Mouse (Mus musculus) liver, embryonic 16.5 days (tissue): ENCODE measurements around the gene Ciz1. TPM values are rescaled to one million over a fixed set of nuclear protein-coding genes. Genes with fewer than 3 reads are reported as not detected.
"Not testable (repeated sequence)": the region's sequence is repeated elsewhere in the genome, so short reads cannot be mapped to it uniquely, and the experiment has no call there.

Experiments
- ATAC-seq: fragments of 200-750 bp; cut with Nextera tagmentation; 2 replicates; pipeline ENCODE4 v1.8.0; 2017; ENCODE audit warnings: low read depth, mild to moderate bottlenecking, moderate number of reproducible peaks, moderate library complexity
- H3K27ac ChIP-seq: fragments of 300-500 bp; sonication (generic); 2 replicates; pipeline ENCODE4 v1.5.1; 2014; ENCODE audit warnings: mild to moderate bottlenecking, low read length
- H3K27me3 ChIP-seq: fragments of 300-500 bp; sonication (generic); 2 replicates; pipeline ENCODE4 v1.6.1; 2014; ENCODE audit warnings: low read depth, low read length, mixed read lengths; ENCODE audit not compliant: control insufficient read depth, insufficient read depth
- H3K36me3 ChIP-seq: fragments of 300-500 bp; sonication (generic); 2 replicates; pipeline ENCODE4 v1.6.1; 2014; ENCODE audit warnings: mild to moderate bottlenecking; ENCODE audit not compliant: control insufficient read depth, insufficient read depth
- H3K4me1 ChIP-seq: fragments of 300-500 bp; sonication (generic); 2 replicates; pipeline ENCODE4 v1.6.1; 2014; ENCODE audit warnings: low read depth, low read length, mixed read lengths; ENCODE audit not compliant: control insufficient read depth
- H3K4me2 ChIP-seq: fragments of 300-500 bp; sonication (generic); 2 replicates; pipeline ENCODE4 v1.6.1; 2014; ENCODE audit warnings: low read depth, low read length, mixed read lengths
- H3K4me3 ChIP-seq: fragments of 300-500 bp; sonication (generic); 2 replicates; pipeline ENCODE4 v1.5.1; 2014; ENCODE audit warnings: low read depth, mild to moderate bottlenecking, low read length
- H3K9ac ChIP-seq: fragments of 300-500 bp; sonication (generic); 2 replicates; pipeline ENCODE4 v1.6.1; 2014; ENCODE audit warnings: low read depth, low read length
- H3K9me3 ChIP-seq: fragments of 300-500 bp; sonication (generic); replicated peaks from 2 replicates; pipeline ENCODE4 v1.6.1; 2016; ENCODE audit warnings: low read length; ENCODE audit not compliant: control insufficient read depth
- WGBS: fragments of 180-500 bp; shearing (Covaris S2); extraction: QIAGEN DNeasy Blood & Tissue Kit; methylation state at CpG from one replicate; pipeline ENCODE4 v1.1.7; 2014; ENCODE audit not compliant: insufficient replicate concordance; 5-methylcytosine and 5-hydroxymethylcytosine counted together
- polyA plus RNA-seq: library from polyadenylated mRNA; unstranded; fragments of >200 nt; fragmentation: Nextera tagmentation; extraction: Ambion mirVana; gene quantifications from 2 replicates; pipeline ENCODE4 v1.2.1, GENCODE M21; 2015

The Ciz1 gene
- polyA plus RNA-seq, 1 experiment from 2014 or later = 18.8 TPM

DNA sequence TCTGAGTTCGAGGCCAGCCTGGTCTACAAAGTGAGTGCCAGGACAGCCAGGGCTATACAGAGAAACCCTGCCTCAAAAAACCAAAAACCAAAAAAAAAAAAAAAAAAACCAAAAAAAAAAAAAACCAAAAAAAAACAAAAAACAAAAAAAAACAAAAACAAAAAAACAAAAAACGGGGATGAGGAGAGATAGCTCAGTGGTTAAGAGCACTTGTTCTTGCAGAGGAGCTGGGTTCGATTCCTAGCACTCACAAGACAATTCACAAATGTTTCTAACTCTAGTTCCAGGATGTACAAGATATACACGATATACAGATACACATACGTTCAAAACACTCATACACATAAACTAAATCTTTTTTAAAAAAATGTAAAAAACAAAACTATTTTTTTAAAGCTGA is 10.1 kb downstream of the Ciz1 start:
- H3K4me3 ChIP-seq = peak overlapping the region; percentile 83
- peak overlapping the region; percentile 97 for H3K4me2 ChIP-seq
- peak overlapping the region; percentile 87 for H3K9ac ChIP-seq
- H3K4me1 ChIP-seq = peaks cover 21% of the 10 kb centered on the region
- 20% methylated on average over 5 of the region's 5 CpGs for WGBS
- peak overlapping the region; percentile 88 for H3K27ac ChIP-seq
- not testable (repeated sequence) for ATAC-seq, H3K36me3 ChIP-seq, H3K27me3 ChIP-seq, H3K9me3 ChIP-seq

DNA sequence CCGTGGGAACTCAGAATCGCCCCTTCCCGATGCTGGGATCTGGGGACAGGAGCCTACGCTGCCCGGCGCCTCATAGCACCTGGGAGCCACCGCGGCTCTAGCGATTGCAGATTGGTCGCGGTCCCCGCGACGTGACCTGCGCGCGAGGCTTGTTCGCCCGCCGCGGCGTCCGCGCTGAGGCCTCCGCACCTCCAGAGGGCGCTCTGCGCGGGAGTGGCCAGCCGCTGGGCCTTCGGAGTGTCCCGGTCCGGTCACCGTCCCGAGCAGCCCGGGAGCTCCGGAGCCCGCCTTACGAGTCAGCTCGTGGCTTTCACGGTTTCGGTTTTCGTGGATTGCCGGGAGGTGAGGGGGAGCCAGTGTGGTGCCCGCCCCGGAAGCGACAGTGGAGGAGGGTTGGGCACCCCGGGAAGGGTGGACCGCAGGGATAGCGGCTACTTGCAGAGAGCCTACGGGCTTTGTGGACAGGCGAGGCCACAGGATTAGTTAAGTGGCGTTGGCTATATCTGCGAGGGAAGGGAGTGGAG is 10.8 kb downstream of the Ciz1 start:
- Histone ChIP-seq H3K36me3 (no peaks in the 10 kb centered on the region), H3K27me3 (no peaks in the 10 kb centered on the region), H3K9me3 (no peaks in the 10 kb centered on the region), H3K9ac (peak overlapping the region; percentile 87), H3K27ac (peak overlapping the region; percentile 88), H3K4me3 (peak overlapping the region; percentile 83), H3K4me1 (peaks cover 21% of the 10 kb centered on the region), H3K4me2 (peak overlapping the region; percentile 97)
- ATAC-seq = peak; percentile 81
- WGBS = under 1% methylated on average over 53 of the region's 53 CpGs

DNA sequence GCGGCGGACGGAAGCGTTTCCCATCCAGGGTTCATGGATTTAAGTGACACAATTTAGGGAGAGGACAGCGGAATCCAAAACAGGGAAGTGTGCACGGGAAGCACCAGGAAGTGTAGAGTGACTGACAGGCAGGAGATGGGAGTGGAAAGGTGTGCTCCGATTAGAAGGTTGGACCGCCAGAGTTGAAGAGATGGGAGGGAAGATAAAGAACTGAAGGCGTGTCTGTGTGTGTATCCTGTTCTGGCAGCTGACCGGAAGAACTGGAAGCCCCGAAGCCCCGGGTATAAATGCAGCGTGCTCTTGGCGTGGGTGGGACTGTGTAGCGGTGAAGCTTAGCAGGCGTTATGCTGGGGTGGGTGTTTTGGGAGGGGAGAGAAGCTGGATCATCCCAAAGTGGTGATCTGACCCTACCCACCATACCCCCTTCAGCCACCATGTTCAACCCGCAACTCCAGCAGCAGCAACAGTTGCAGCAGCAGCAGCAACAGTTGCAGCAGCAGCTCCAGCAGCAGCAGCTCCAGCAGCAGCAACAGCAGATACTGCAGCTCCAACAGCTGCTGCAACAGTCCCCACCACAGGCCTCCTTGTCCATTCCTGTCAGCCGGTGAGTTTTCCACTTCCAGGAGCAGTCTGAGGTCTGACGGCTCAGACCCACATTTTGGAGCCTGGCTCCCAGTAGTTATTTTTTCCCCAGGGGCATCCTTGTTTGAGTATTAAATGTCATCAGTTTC is 11.4 kb downstream of the Ciz1 start:
- 11% methylated on average over 19 of the region's 19 CpGs for WGBS
- Histone ChIP-seq H3K9me3 (no peaks in the 10 kb centered on the region), H3K27me3 (no peaks in the 10 kb centered on the region), H3K4me2 (peak overlapping the region; percentile 97), H3K9ac (peak overlapping the region; percentile 87), H3K4me1 (peaks cover 21% of the 10 kb centered on the region), H3K4me3 (peak overlapping the region; percentile 83), H3K27ac (peak overlapping the region; percentile 88), H3K36me3 (no peaks in the 10 kb centered on the region)
- peak; percentile 40 for ATAC-seq

DNA sequence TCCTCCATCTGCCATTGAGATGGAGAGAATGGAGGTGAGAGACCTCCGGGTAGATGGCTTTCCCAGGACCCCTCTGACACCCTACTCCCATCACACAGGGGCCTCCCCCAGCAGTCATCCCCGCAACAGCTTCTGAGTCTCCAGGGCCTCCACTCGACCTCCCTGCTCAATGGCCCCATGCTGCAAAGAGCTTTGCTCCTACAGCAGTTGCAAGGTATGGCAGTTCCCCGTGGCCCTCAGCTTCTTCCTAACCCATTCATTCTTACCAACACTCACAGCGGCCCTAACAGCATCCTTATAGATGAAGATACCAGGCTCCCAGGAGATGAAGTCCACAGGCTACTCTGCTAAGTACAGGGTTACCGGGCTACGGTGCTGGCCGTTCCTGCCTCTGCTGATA is 12.0 kb downstream of the Ciz1 start:
- peak overlapping the region; percentile 83 for H3K4me3 ChIP-seq
- H3K9ac ChIP-seq = peak overlapping the region; percentile 87
- 49% methylated on average over 8 of the region's 8 CpGs for WGBS

DNA sequence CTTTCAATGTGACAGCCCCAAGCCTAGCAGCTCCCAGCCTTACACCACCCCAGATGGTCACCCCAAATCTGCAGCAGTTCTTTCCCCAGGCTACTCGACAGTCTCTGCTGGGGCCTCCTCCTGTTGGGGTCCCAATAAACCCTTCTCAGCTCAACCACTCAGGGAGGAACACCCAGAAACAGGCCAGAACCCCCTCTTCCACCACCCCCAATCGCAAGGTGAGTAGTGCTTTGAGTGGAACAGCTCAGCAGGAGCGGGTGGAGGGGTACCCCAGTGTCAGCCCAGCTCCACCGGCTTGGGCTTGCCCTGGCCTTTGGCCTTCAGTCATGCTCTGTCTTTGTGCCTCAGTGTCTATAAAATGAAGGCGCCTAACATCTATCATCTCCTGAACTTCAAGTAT is 15.2 kb downstream of the Ciz1 start:
- peaks cover 13% of the 10 kb centered on the region for H3K36me3 ChIP-seq
- H3K4me3 ChIP-seq = no peak overlapping the region
- no peak overlapping the region for H3K27ac ChIP-seq
- peaks cover 12% of the 10 kb centered on the region for H3K4me1 ChIP-seq
- H3K9ac ChIP-seq = no peak overlapping the region
- no peak overlapping the region for H3K4me2 ChIP-seq
- H3K9me3 ChIP-seq = no peaks in the 10 kb centered on the region
- ATAC-seq = no peak
- H3K27me3 ChIP-seq = no peaks in the 10 kb centered on the region
- 78% methylated on average over 5 of the region's 5 CpGs for WGBS

More for the DNA sequence above, 12.0 kb downstream of the Ciz1 start:
- no peaks in the 10 kb centered on the region for H3K9me3 ChIP-seq
- no peaks in the 10 kb centered on the region for H3K27me3 ChIP-seq
- H3K4me1 ChIP-seq = peaks cover 21% of the 10 kb centered on the region
- peak overlapping the region; percentile 88 for H3K27ac ChIP-seq
- no peak for ATAC-seq
- H3K36me3 ChIP-seq = no peaks in the 10 kb centered on the region
- H3K4me2 ChIP-seq = peak overlapping the region; percentile 97

DNA sequence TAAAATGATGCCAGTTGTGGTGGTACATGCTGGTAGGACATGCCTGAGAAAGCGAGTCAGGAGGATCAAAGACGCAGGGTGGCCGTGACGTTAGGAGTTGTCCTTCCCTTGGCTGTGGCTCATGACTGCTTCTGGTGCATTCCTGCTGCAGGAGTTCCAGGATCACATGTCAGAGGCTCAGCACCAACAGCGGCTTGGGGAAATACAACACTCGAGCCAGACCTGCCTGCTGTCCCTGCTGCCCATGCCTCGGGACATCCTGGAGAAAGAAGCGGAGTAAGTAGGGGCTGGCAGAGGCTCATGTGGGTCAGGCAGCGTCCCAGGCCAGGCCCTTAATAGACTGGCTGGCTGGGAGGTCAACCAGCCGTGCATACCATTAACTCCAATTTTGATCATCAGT is 22.1 kb downstream of the Ciz1 start:
- no peak overlapping the region for H3K9ac ChIP-seq
- no peak overlapping the region for H3K27ac ChIP-seq
- H3K9me3 ChIP-seq = no peaks in the 10 kb centered on the region
- no peak for ATAC-seq
- no peaks in the 10 kb centered on the region for H3K27me3 ChIP-seq
- H3K4me1 ChIP-seq = no peaks in the 10 kb centered on the region
- no peak overlapping the region for H3K4me3 ChIP-seq
- peaks cover 43% of the 10 kb centered on the region for H3K36me3 ChIP-seq
- WGBS = 77% methylated on average over 10 of the region's 10 CpGs
- H3K4me2 ChIP-seq = no peak overlapping the region

DNA sequence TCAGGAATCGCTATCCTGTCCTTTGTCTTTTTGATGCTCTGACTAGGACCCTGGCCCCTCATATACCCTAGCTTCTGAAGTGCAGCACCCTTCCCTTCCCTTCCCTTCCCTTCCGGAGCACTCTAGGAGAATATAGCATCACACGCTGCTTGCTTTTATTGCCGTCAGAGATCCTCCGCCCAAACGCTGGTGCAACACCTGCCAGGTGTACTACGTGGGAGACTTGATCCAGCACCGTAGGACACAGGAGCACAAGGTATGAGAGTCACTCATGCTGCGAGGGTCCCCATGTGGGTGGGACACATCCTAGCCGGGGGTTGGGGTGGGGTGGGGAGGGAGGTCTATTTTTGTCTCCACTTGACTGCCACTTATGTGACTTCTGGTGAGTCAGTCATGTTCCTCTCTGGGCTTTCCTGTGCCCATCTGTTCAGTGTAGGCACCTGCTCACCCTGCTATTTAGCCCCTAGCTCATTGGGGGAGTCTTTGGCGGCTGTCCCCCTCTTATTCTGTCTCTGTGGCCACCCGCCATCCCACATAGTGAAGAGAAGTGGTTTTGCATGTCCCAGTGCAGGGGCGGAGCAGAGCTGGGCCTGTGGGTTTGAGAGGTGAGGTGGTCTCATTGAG is 23.3 kb downstream of the Ciz1 start:
- no peak overlapping the region for H3K4me3 ChIP-seq
- H3K36me3 ChIP-seq = peaks cover 38% of the 10 kb centered on the region
- H3K4me1 ChIP-seq = peaks cover under 1% of the 10 kb centered on the region
- no peak overlapping the region for H3K4me2 ChIP-seq
- H3K9me3 ChIP-seq = no peaks in the 10 kb centered on the region
- no peak for ATAC-seq
- H3K9ac ChIP-seq = no peak overlapping the region
- 79% methylated on average over 13 of the region's 13 CpGs for WGBS
- H3K27ac ChIP-seq = no peak overlapping the region
- H3K27me3 ChIP-seq = no peaks in the 10 kb centered on the region

DNA sequence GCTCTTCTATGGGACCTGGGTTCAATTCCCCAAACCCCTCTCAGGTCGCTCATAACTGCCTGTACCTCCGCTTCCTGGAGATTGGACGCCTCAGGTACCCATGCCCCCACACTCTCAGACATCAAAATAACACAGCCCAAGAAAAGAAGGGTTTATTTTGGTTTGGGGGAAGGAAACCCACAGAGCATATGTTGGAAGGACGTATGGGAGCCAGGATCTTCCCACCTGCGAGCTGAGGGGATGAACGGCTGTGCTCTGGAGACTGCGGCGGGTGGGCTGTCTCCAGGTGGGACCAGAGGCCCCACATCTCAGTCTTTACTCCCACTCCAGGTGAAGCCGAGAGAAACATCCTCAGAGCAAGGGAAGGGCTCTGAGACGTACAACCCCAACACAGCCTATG is 24.8 kb downstream of the Ciz1 start:
- H3K4me2 ChIP-seq = no peak overlapping the region
- H3K9me3 ChIP-seq = no peaks in the 10 kb centered on the region
- no peak overlapping the region for H3K4me3 ChIP-seq
- peaks cover 12% of the 10 kb centered on the region for H3K4me1 ChIP-seq
- H3K27ac ChIP-seq = no peak overlapping the region
- 79% methylated on average over 10 of the region's 10 CpGs for WGBS
- no peak overlapping the region for H3K9ac ChIP-seq
- ATAC-seq = no peak
- H3K27me3 ChIP-seq = no peaks in the 10 kb centered on the region
- H3K36me3 ChIP-seq = peaks cover 33% of the 10 kb centered on the region

DNA sequence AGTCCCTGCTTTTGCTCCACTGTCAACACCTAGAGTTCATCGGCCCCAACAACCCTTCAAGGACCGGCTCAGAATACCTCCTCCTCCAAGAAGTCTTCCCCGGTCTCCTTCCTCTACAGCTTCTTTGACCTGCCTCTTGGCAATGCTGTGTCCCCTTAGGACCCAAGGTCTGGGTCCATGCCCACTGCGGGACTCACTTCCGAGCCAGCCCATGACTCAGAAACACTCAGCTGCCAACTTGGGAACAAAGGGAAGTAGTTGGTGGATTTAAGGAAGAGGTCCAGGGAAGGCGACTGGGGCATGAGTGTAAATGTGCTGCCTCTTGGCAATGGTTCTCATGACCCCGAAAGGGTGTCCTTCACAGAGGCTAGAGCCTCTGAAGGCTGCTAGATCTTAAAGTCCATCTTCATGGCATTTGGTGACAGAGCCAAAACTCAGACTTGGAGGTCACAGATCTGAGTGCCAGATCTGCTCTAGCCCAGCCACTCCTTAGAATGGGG is 27.9 kb downstream of the Ciz1 start:
- no peak for ATAC-seq
- Histone ChIP-seq H3K9me3 (no peaks in the 10 kb centered on the region), H3K36me3 (peaks cover 24% of the 10 kb centered on the region), H3K27me3 (no peaks in the 10 kb centered on the region; the same call in none of the 2 replicates), H3K9ac (no peak overlapping the region), H3K4me3 (no peak overlapping the region), H3K4me1 (peaks cover 18% of the 10 kb centered on the region), H3K27ac (no peak overlapping the region), H3K4me2 (no peak overlapping the region)
- 79% methylated on average over 7 of the region's 7 CpGs for WGBS
